Mouse (Mus musculus): ENCODE data around the gene Arhgap29.

DNA sequence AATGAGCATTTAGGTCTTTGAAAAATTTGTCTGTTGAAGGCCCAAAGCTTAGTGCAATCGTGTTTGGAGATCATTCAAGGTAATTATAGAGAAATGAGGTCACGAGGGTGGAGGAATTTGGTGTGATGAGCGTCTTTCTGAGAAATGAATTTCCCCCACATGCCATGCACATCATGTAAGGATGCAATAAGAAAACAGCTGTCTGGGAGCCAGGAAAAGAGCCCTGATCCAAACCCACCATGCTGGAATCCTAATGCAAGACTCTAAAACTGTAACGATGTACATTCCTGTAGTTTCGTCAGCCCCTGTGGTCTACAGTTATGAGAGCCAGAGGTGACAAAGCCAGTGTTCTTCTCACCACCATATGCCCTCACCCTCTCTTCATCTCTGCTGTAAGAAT, 32.4 kb upstream of the Arhgap29 start:
- no peak for TF ChIP-seq GATA1 (IDR thresholded peaks at IDR 0.05; ENCODE audit: low read length)
- no peak for TF ChIP-seq TAL1 (IDR thresholded peaks at IDR 0.05; ENCODE audit: low read length)

Data from erythroblast, embryonic 14.5 days (primary cell).